Mouse (Mus musculus) intestine, embryonic 16.5 days (tissue): ENCODE measurements at regions not wholly inside any gene's neighbourhood (a gene's known extent, or its start where the extent isn't known, plus 50 kb on each side); places are given as distances from the start of the nearest gene placed in this dataset.
A peak's percentile ranks its signal among the peaks of the same experiment; 100 is the strongest.

Experiments
- ATAC-seq: fragments of 200-750 bp; cut with Nextera tagmentation; 2 replicates; pipeline ENCODE4 v1.8.0; 2017; ENCODE audit warnings: moderate TSS enrichment, moderate library complexity
- H3K27ac ChIP-seq: fragments of 300-500 bp; sonication (generic); 2 replicates; pipeline ENCODE4 v1.5.1; 2014; ENCODE audit warnings: mild to moderate bottlenecking, low read length
- H3K27me3 ChIP-seq: fragments of 300-500 bp; sonication (generic); replicated peaks from 2 replicates; pipeline ENCODE4 v1.6.1; 2014; ENCODE audit warnings: low read length, control low read depth, mixed read lengths; ENCODE audit not compliant: control insufficient read depth, insufficient read depth
- H3K36me3 ChIP-seq: fragments of 300-500 bp; sonication (generic); 2 replicates; pipeline ENCODE4 v1.6.1; 2014; ENCODE audit warnings: low read length, control low read depth; ENCODE audit not compliant: control insufficient read depth, insufficient read depth
- H3K4me1 ChIP-seq: fragments of 300-500 bp; sonication (generic); 2 replicates; pipeline ENCODE4 v1.6.1; 2014; ENCODE audit warnings: low read length, control low read depth, mixed read lengths; ENCODE audit not compliant: control insufficient read depth, insufficient read depth
- H3K4me2 ChIP-seq: fragments of 300-500 bp; sonication (generic); 2 replicates; pipeline ENCODE4 v1.6.1; 2014; ENCODE audit warnings: low read depth, low read length, control low read depth
- H3K4me3 ChIP-seq: fragments of 300-500 bp; sonication (generic); 2 replicates; pipeline ENCODE4 v1.5.1; 2014; ENCODE audit warnings: mild to moderate bottlenecking, low read length
- H3K9ac ChIP-seq: fragments of 300-500 bp; sonication (generic); 2 replicates; pipeline ENCODE4 v1.6.1; 2014; ENCODE audit warnings: low read depth, low read length
- H3K9me3 ChIP-seq: fragments of 300-500 bp; sonication (generic); 2 replicates; pipeline ENCODE4 v1.6.1; 2016; ENCODE audit warnings: low read length, control low read depth; ENCODE audit not compliant: control insufficient read depth
- WGBS: fragments of 180-500 bp; shearing (Covaris S2); extraction: QIAGEN DNeasy Blood & Tissue Kit; methylation state at CpG from one replicate; pipeline ENCODE4 v1.1.7; 2014; 5-methylcytosine and 5-hydroxymethylcytosine counted together

GRCm38 (mm10) chr13:107105510-107105909, 83.6 kb upstream of the Kif2a start:
- no peak for ATAC-seq
- Histone ChIP-seq H3K27ac (no peak overlapping the region), H3K4me1 (no peaks in the 10 kb centered on the region), H3K9me3 (no peaks in the 10 kb centered on the region), H3K4me3 (no peak overlapping the region), H3K4me2 (no peak overlapping the region), H3K36me3 (no peaks in the 10 kb centered on the region), H3K9ac (no peak overlapping the region), H3K27me3 (no peaks in the 10 kb centered on the region)
- 78% methylated on average over 1 of the region's 1 CpGs for WGBS

- Histone ChIP-seq H3K4me1 (no peaks in the 10 kb centered on the region), H3K27ac (no peak overlapping the region), H3K27me3 (no peaks in the 10 kb centered on the region), H3K4me2 (peak overlapping the region; percentile 45), H3K9me3 (no peaks in the 10 kb centered on the region), H3K36me3 (no peaks in the 10 kb centered on the region), H3K4me3 (peak overlapping the region; percentile 19; the same call in 1 of the 2 replicates), H3K9ac (0 out of 2 replicates have a peak overlapping the region, but pooled peaks have one; percentile 11)
- ATAC-seq = peak; percentile 87
- 21% methylated on average over 13 of the region's 13 CpGs for WGBS
Observed at GRCm38 (mm10) chr13:107101598-107101997, 79.7 kb upstream of the Kif2a start.

GRCm38 (mm10) chr13:107100852-107101325, 79.0 kb upstream of the Kif2a start:
- peak; percentile 83 for ATAC-seq
- Histone ChIP-seq H3K4me2 (no peak overlapping the region), H3K9me3 (no peaks in the 10 kb centered on the region), H3K4me3 (no peak overlapping the region), H3K9ac (no peak overlapping the region), H3K27ac (no peak overlapping the region), H3K36me3 (no peaks in the 10 kb centered on the region), H3K4me1 (no peaks in the 10 kb centered on the region), H3K27me3 (no peaks in the 10 kb centered on the region)
- WGBS = 61% methylated on average over 6 of the region's 6 CpGs

GRCm38 (mm10) chr13:107100116-107100515, 78.2 kb upstream of the Kif2a start:
- no peak overlapping the region for H3K4me3 ChIP-seq
- no peak overlapping the region for H3K27ac ChIP-seq
- no peaks in the 10 kb centered on the region for H3K27me3 ChIP-seq
- WGBS = 70% methylated on average over 3 of the region's 3 CpGs
- H3K36me3 ChIP-seq = no peaks in the 10 kb centered on the region
- ATAC-seq = no peak
- no peaks in the 10 kb centered on the region for H3K4me1 ChIP-seq
- H3K9me3 ChIP-seq = no peaks in the 10 kb centered on the region
- H3K4me2 ChIP-seq = no peak overlapping the region
- no peak overlapping the region for H3K9ac ChIP-seq

GRCm38 (mm10) chr13:107097005-107097404, 75.1 kb upstream of the Kif2a start:
- WGBS = 87% methylated on average over 4 of the region's 4 CpGs
- Histone ChIP-seq H3K27me3 (no peaks in the 10 kb centered on the region), H3K36me3 (no peaks in the 10 kb centered on the region), H3K27ac (no peak overlapping the region), H3K4me3 (no peak overlapping the region), H3K4me2 (no peak overlapping the region), H3K4me1 (no peaks in the 10 kb centered on the region), H3K9me3 (no peaks in the 10 kb centered on the region), H3K9ac (no peak overlapping the region)
- no peak for ATAC-seq

- 79% methylated on average over 11 of the region's 11 CpGs for WGBS
Observed at GRCm38 (mm10) chr13:107094976-107095716, 73.2 kb upstream of the Kif2a start.

GRCm38 (mm10) chr13:107094487-107094886, 72.6 kb upstream of the Kif2a start:
- Histone ChIP-seq H3K4me2 (no peak overlapping the region), H3K9ac (no peak overlapping the region), H3K9me3 (no peaks in the 10 kb centered on the region), H3K4me1 (no peaks in the 10 kb centered on the region), H3K27ac (no peak overlapping the region), H3K36me3 (no peaks in the 10 kb centered on the region), H3K27me3 (no peaks in the 10 kb centered on the region), H3K4me3 (no peak overlapping the region)
- 80% methylated on average over 11 of the region's 11 CpGs for WGBS
- no peak for ATAC-seq

More at GRCm38 (mm10) chr13:107094976-107095716, 73.2 kb upstream of the Kif2a start:
- H3K27ac ChIP-seq = no peak overlapping the region
- H3K36me3 ChIP-seq = no peaks in the 10 kb centered on the region
- no peaks in the 10 kb centered on the region for H3K9me3 ChIP-seq
- H3K4me2 ChIP-seq = no peak overlapping the region
- H3K27me3 ChIP-seq = no peaks in the 10 kb centered on the region
- no peak overlapping the region for H3K9ac ChIP-seq
- no peaks in the 10 kb centered on the region for H3K4me1 ChIP-seq
- no peak for ATAC-seq
- no peak overlapping the region for H3K4me3 ChIP-seq

- H3K9ac ChIP-seq = no peak overlapping the region
- H3K9me3 ChIP-seq = no peaks in the 10 kb centered on the region
- H3K4me3 ChIP-seq = no peak overlapping the region
- WGBS = 87% methylated on average over 2 of the region's 2 CpGs
- no peaks in the 10 kb centered on the region for H3K36me3 ChIP-seq
- no peak overlapping the region for H3K4me2 ChIP-seq
- ATAC-seq = no peak
- no peaks in the 10 kb centered on the region for H3K4me1 ChIP-seq
- no peaks in the 10 kb centered on the region for H3K27me3 ChIP-seq
- H3K27ac ChIP-seq = no peak overlapping the region
Observed at GRCm38 (mm10) chr13:107093683-107094082, 71.8 kb upstream of the Kif2a start.

- Histone ChIP-seq H3K9me3 (no peaks in the 10 kb centered on the region), H3K27ac (no peak overlapping the region), H3K36me3 (no peaks in the 10 kb centered on the region), H3K4me3 (no peak overlapping the region), H3K27me3 (no peaks in the 10 kb centered on the region), H3K9ac (no peak overlapping the region), H3K4me1 (no peaks in the 10 kb centered on the region), H3K4me2 (no peak overlapping the region)
- no peak for ATAC-seq
- 67% methylated on average over 1 of the region's 1 CpGs for WGBS
Observed at GRCm38 (mm10) chr13:107088198-107088597, 66.3 kb upstream of the Kif2a start.

- no peak overlapping the region for H3K4me2 ChIP-seq
- H3K4me1 ChIP-seq = no peaks in the 10 kb centered on the region
- 65% methylated on average over 6 of the region's 6 CpGs for WGBS
- H3K36me3 ChIP-seq = no peaks in the 10 kb centered on the region
- H3K9me3 ChIP-seq = no peaks in the 10 kb centered on the region
- no peak overlapping the region for H3K4me3 ChIP-seq
- no peak for ATAC-seq
- no peak overlapping the region for H3K27ac ChIP-seq
- no peak overlapping the region for H3K9ac ChIP-seq
- H3K27me3 ChIP-seq = no peaks in the 10 kb centered on the region
Observed at GRCm38 (mm10) chr13:107087355-107087754, 65.4 kb upstream of the Kif2a start.
